Mouse (Mus musculus) liver, embryonic 13.5 days (tissue): Measurements from ENCODE around the gene Limd2. TPM values are rescaled to one million over a fixed set of nuclear protein-coding genes. Genes with fewer than 3 reads are reported as not detected.
A peak's percentile ranks its signal among the peaks of the same experiment; 100 is the strongest.

Experiments used
- ATAC-seq: fragments of 200-750 bp; cut with Nextera tagmentation; 2 replicates; pipeline ENCODE4 v1.8.0; 2017; ENCODE audit warnings: low read depth, mild to moderate bottlenecking, moderate number of reproducible peaks, moderate library complexity
- DNase-seq: peaks from one replicate; pipeline ENCODE4 v3.0.0; 2022
- H3K27ac ChIP-seq: fragments of 300-500 bp; sonication (generic); 2 replicates; pipeline ENCODE4 v1.5.1; 2015; ENCODE audit warnings: moderate library complexity, mild to moderate bottlenecking, inconsistent platforms
- H3K27me3 ChIP-seq: fragments of 300-500 bp; sonication (generic); 2 replicates; pipeline ENCODE4 v1.6.1; 2015; ENCODE audit warnings: mild to moderate bottlenecking, inconsistent platforms
- H3K36me3 ChIP-seq: fragments of 300-500 bp; sonication (generic); 2 replicates; pipeline ENCODE4 v1.6.1; 2015; ENCODE audit warnings: mild to moderate bottlenecking, inconsistent platforms
- H3K4me1 ChIP-seq: fragments of 300-500 bp; sonication (generic); replicated peaks from 2 replicates; pipeline ENCODE4 v1.6.1; 2015; ENCODE audit warnings: inconsistent platforms
- H3K4me2 ChIP-seq: fragments of 300-500 bp; sonication (generic); 2 replicates; pipeline ENCODE4 v1.6.1; 2015; ENCODE audit warnings: inconsistent platforms, mild to moderate bottlenecking, moderate library complexity
- H3K4me3 ChIP-seq: fragments of 300-500 bp; sonication (generic); replicated peaks from 2 replicates; pipeline ENCODE4 v1.5.1; 2015; ENCODE audit warnings: mild to moderate bottlenecking, inconsistent platforms
- H3K9ac ChIP-seq: fragments of 300-500 bp; sonication (generic); 2 replicates; pipeline ENCODE4 v1.6.1; 2015; ENCODE audit warnings: mild to moderate bottlenecking, inconsistent platforms
- H3K9me3 ChIP-seq: fragments of 300-500 bp; sonication (generic); replicated peaks from 2 replicates; pipeline ENCODE4 v1.6.1; 2016; ENCODE audit warnings: inconsistent platforms
- WGBS: fragments of 180-500 bp; shearing (Covaris S2); methylation state at CpG from one replicate; pipeline ENCODE4 v1.1.7; 2015; ENCODE audit not compliant: insufficient replicate concordance; 5-methylcytosine and 5-hydroxymethylcytosine counted together
- polyA plus RNA-seq: library from polyadenylated mRNA; unstranded; fragments of >200 nt; fragmentation: Nextera tagmentation; extraction: Ambion mirVana; gene quantifications from 2 replicates; pipeline ENCODE4 v1.2.1, GENCODE M21; 2015

Limd2 gene
- polyA plus RNA-seq, 1 experiment from 2014 or later = 82.2 TPM

DNA sequence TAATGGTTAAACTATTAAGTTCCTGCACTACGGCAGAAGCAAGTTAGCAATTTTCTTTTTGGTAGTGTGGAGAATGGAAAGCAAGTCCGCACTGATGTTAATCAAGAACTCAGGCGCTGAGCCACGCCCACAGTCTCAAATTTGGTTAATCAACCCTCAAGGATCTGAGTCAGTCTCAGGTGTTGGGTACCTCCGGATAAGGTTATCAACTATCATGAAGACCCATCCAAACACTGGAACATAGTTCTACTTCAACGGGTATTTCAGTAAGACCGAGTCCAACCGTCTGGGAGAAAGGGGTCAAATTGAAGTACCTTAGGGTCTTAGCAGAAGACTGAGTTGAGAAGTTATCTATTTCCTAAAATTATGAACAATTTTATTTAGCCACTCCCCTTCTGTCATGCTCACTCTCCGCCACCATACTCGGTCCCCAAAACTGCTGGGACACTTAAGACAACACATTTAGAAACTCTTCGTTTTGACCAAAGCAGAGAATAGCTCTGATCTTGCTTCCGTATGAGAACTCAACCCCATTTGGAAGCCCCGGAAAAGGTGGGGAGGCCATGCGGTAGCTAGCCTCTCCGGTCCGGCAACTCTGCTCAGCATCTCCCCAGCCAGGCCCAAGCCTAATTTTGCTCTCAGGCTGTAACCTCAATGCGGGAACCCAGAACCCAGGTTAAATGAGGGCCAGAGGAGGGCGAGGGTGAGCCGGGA is 32.2 kb upstream of the Limd2 start:
- ATAC-seq = peak; percentile 47
- peak; percentile 15 for DNase-seq
- H3K9me3 ChIP-seq = no peaks in the 10 kb centered on the region
- peak overlapping the region; percentile 87 for H3K9ac ChIP-seq
- H3K36me3 ChIP-seq = peaks cover 15% of the 10 kb centered on the region
- peak overlapping the region; percentile 92 for H3K4me2 ChIP-seq
- H3K27me3 ChIP-seq = no peaks in the 10 kb centered on the region
- peak overlapping the region; percentile 78 for H3K4me3 ChIP-seq
- 4% methylated on average over 19 of the region's 19 CpGs for WGBS
- H3K4me1 ChIP-seq = peaks cover 30% of the 10 kb centered on the region
- H3K27ac ChIP-seq = peak overlapping the region; percentile 95

DNA sequence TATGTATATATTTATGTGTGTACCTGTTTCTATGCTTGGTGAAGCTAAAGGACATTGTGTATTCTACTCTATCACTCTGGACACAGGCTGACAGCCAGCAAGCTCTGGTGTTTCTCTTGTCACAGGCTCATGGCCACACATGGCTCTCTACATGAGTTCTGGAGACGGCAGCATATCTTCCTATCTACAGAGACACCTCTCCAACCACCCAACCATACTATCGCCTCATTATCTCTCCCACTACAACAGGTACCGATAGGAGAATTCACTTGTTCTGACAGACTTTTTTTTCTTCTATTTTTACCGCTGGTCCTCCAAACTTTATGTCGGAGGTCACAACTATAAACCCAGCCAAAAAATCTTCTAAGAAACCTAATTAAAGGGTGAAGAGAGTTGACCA is 31.6 kb upstream of the Limd2 start:
- no peaks in the 10 kb centered on the region for H3K9me3 ChIP-seq
- ATAC-seq (no peak), DNase-seq (no peak)
- peaks cover 9% of the 10 kb centered on the region for H3K36me3 ChIP-seq
- peak overlapping the region; percentile 92 for H3K4me2 ChIP-seq
- H3K4me3 ChIP-seq = peak overlapping the region; percentile 78
- H3K9ac ChIP-seq = peak overlapping the region; percentile 87
- H3K27me3 ChIP-seq = no peaks in the 10 kb centered on the region
- H3K4me1 ChIP-seq = peaks cover 29% of the 10 kb centered on the region
- 31% methylated on average over 5 of the region's 5 CpGs for WGBS
- H3K27ac ChIP-seq = peak overlapping the region; percentile 95

DNA sequence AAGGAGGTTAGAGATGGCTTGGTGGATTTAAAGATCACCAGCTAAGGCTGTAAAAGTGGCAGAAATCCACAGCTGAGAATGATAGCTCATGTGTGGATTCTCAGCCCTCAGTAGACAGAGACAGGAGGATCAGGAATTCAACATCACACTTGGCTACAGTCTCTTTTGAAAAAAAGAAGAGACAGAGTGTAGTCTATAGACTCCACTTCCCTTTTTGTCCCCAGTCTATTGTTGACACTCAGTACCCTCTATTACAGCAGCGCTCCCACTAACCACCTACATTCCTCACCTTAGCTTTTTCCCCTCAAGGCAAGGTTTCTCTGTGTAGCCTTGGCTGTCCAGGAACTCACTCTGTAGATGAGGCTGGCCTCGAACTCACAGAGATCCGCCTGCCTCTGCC is 31.1 kb upstream of the Limd2 start:
- Histone ChIP-seq H3K4me3 (peak overlapping the region; percentile 78), H3K4me2 (peak overlapping the region; percentile 92), H3K36me3 (peaks cover 5% of the 10 kb centered on the region; the same call in 1 of the 2 replicates), H3K27me3 (no peaks in the 10 kb centered on the region), H3K9ac (peak overlapping the region; percentile 87; the same call in 1 of the 2 replicates), H3K27ac (peak overlapping the region; percentile 95), H3K4me1 (peaks cover 29% of the 10 kb centered on the region), H3K9me3 (no peaks in the 10 kb centered on the region)
- DNase-seq (no peak), ATAC-seq (no peak)
- 81% methylated on average over 3 of the region's 3 CpGs for WGBS

DNA sequence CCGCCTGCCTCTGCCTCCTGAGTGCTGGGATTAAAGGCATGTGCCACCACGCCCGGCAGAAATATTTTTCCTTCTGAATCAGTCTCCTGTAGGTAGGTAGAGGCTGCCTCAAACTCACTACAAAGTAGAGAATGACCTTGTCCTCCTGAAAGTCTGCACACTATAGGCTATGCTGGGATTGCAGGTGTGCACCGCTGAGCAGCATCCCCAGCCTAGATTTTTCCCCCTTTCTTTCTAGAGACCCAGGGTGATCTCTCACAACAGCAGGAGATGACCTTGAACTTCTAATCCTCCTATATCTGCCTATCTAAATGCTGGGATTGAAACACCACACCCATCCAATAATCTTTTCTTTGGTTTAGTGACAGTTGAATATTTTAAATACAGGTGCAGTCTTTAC is 26.7 kb upstream of the Limd2 start:
- H3K4me3 ChIP-seq = no peak overlapping the region
- H3K27me3 ChIP-seq = no peaks in the 10 kb centered on the region
- ATAC-seq = no peak
- 84% methylated on average over 4 of the region's 4 CpGs for WGBS
- H3K27ac ChIP-seq = no peak overlapping the region
- no peaks in the 10 kb centered on the region for H3K36me3 ChIP-seq
- peaks cover 12% of the 10 kb centered on the region for H3K4me1 ChIP-seq
- H3K9ac ChIP-seq = no peak overlapping the region
- no peak for DNase-seq
- no peaks in the 10 kb centered on the region for H3K9me3 ChIP-seq
- H3K4me2 ChIP-seq = no peak overlapping the region

DNA sequence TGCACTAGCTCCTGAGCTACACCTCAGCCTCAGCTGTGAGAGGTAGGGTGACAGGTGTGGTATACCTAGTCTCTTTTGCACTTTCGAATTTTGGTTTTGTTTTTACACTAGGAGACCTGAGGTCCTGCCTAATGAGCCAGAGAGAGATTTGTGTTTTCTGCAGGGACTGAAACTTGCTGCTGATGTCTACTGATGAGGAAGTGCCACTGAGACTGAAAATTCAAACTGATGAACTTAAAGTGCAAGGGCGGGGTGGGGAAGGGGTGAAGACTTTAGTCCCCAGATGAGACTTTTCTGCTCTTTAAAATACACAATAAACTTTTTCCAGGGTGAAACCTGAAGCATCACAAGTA is 19.8 kb upstream of the Limd2 start:
- H3K4me2 ChIP-seq = no peak overlapping the region
- H3K9me3 ChIP-seq = no peaks in the 10 kb centered on the region
- DNase-seq (no peak), ATAC-seq (no peak)
- WGBS = 65% methylated on average over 2 of the region's 2 CpGs
- no peak overlapping the region for H3K9ac ChIP-seq
- no peak overlapping the region for H3K27ac ChIP-seq
- peaks cover 46% of the 10 kb centered on the region for H3K4me1 ChIP-seq
- H3K36me3 ChIP-seq = no peaks in the 10 kb centered on the region
- no peaks in the 10 kb centered on the region for H3K27me3 ChIP-seq
- H3K4me3 ChIP-seq = no peak overlapping the region

DNA sequence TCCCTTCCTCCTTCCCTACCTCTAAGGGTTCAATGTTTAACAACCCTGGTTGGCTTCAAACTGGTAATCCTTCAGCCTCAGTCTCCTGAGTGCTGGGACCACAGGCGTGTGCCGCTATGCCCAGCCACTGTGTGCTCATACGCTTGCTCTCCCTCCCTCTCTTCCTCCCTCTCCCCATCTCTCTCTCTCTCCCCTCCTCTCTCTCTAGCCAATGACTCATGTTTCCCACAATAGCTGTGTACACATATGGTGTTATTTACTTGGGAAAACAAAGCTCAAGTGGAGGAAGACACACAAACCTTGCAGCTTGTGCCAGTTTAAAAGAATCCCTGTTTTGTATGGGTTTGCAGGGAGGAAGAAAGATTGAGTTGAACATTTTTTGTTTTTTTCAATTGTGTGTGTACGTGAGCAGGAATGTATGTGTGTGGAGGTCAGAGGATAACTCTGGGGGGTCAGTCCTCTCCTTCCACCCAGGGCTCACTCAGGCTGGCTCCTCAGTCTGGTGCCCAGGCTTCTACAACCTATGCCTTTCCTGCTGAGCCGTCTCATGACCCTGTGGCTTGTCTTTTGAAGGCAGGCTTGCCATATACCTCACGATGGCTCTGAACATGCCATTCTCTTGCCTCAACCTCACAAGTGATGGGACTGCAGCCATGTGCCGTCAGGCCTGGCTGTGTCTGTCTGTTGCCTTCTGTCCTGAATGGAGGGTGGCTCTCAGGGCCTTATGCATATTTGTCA is 19.2 kb upstream of the Limd2 start:
- H3K9me3 ChIP-seq = no peaks in the 10 kb centered on the region
- ATAC-seq = no peak
- no peak overlapping the region for H3K9ac ChIP-seq
- WGBS = 75% methylated on average over 7 of the region's 7 CpGs
- H3K4me1 ChIP-seq = peaks cover 51% of the 10 kb centered on the region
- H3K4me2 ChIP-seq = no peak overlapping the region
- no peak for DNase-seq
- H3K4me3 ChIP-seq = no peak overlapping the region
- no peaks in the 10 kb centered on the region for H3K27me3 ChIP-seq
- no peaks in the 10 kb centered on the region for H3K36me3 ChIP-seq
- no peak overlapping the region for H3K27ac ChIP-seq

DNA sequence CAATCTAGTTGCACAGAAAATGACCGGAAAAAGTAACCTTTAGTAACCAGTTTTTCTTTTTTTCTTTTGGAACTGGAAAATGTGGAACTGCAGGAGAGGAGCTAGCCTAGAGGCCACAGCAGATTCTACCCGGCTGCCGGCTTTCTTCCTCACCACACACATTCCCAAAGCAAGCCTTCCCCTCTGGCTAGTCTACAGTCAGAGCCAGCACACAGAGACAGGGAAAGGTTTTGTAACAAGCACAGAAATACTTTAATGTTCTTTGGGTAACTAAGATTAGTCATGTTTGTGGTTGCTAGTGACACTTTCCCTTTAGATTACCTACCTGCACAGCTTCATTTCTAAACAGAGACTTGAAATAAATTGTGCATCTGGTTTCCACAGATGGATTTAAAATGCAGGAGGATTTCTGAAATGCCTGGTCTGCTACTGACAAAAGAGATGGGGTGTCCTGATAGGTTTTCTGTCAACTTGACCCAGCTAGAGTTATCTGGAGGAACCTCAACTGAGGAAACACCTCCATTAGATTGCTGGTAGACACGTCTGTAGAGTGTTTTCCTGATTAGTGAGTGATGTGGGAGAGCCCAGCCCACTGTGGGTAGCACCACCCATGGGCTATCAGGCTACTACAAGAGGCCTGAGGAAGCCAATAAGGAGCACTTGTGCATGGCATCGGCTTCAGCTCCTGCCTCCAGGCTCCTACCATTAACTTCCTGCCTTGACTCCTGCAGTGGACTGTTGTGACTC is 17.5 kb upstream of the Limd2 start:
- peak overlapping the region; percentile 30 for H3K4me2 ChIP-seq
- peak overlapping the region; percentile 69 for H3K27ac ChIP-seq
- H3K9me3 ChIP-seq = no peaks in the 10 kb centered on the region
- no peaks in the 10 kb centered on the region for H3K27me3 ChIP-seq
- H3K9ac ChIP-seq = 0 out of 2 replicates have a peak overlapping the region, but pooled peaks have one; percentile 8
- no peak overlapping the region for H3K4me3 ChIP-seq
- H3K4me1 ChIP-seq = peaks cover 54% of the 10 kb centered on the region
- 45% methylated on average over 5 of the region's 5 CpGs for WGBS
- DNase-seq = peak; percentile 30
- H3K36me3 ChIP-seq = no peaks in the 10 kb centered on the region
- peak; percentile 96 for ATAC-seq

DNA sequence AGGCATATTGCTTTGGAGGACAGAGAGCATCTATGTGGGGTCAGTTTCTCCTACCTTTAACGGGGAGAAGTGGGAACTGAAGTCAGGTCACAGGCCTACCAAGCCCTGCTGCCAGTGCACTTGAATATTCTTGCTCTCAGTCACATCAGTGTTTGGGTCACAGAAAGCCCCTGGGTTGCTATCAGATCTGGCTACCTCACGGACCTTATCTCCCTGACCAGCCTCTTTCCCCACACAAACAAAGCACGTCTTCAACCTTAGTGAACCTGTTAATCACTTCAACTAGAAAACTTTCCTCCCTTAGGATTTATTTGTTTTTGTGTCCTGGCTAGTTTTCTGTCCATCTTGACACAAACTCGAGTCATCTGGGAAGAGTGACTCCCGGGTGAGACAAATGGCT is 15.7 kb upstream of the Limd2 start:
- H3K27me3 ChIP-seq = no peaks in the 10 kb centered on the region
- no peaks in the 10 kb centered on the region for H3K36me3 ChIP-seq
- no peak overlapping the region for H3K4me2 ChIP-seq
- peaks cover 61% of the 10 kb centered on the region for H3K4me1 ChIP-seq
- ATAC-seq (no peak), DNase-seq (no peak)
- no peak overlapping the region for H3K27ac ChIP-seq
- WGBS = 44% methylated on average over 5 of the region's 5 CpGs
- H3K9me3 ChIP-seq = no peaks in the 10 kb centered on the region
- no peak overlapping the region for H3K9ac ChIP-seq
- H3K4me3 ChIP-seq = no peak overlapping the region

DNA sequence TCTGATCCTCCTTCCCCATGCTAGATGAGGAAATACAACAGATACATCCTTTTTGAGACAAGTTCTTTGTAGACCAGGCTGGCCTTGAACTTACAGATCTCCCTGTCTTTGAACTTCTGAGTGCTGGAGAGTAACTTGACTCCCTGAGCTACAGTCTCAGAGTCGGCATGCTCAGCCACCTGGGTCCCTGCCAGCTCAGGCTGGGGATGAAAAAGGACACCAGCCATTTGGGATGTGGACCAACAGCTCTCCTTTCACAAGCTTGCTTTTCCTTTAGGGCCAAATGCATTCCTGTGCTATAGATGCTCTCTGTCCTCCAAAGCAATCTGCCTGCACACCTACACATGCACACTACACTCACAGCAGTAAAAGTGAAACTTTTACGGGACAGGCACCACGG is 14.4 kb upstream of the Limd2 start:
- 69% methylated on average over 3 of the region's 3 CpGs for WGBS
- H3K36me3 ChIP-seq = no peaks in the 10 kb centered on the region; the same call in 1 of the 2 replicates
- peaks cover 59% of the 10 kb centered on the region for H3K4me1 ChIP-seq
- no peaks in the 10 kb centered on the region for H3K27me3 ChIP-seq
- no peak overlapping the region for H3K27ac ChIP-seq
- no peak for DNase-seq
- H3K9me3 ChIP-seq = no peaks in the 10 kb centered on the region
- H3K4me2 ChIP-seq = no peak overlapping the region
- H3K4me3 ChIP-seq = no peak overlapping the region
- H3K9ac ChIP-seq = no peak overlapping the region
- no peak for ATAC-seq

DNA sequence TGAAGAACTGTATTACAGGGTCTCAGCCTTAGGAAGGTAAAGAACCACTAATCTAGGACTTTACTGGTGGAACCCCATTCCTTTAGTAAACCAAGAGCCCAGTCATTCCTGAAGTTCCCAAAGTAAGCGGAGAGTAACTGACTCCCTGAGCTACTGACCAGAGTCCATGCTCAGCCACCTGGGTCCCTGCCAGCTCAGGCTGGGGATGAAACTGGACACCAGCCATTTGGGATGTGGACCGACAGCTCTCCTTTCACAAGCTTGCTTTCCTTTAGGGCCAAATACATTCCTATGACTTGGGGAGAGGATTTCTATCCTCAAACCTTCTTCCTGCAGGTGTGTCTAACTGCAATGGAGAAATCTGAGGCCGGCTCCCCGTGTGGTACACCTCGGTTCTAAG is 13.7 kb upstream of the Limd2 start:
- Histone ChIP-seq H3K27me3 (no peaks in the 10 kb centered on the region), H3K4me2 (no peak overlapping the region), H3K9me3 (no peaks in the 10 kb centered on the region), H3K4me3 (no peak overlapping the region), H3K27ac (no peak overlapping the region), H3K4me1 (peaks cover 52% of the 10 kb centered on the region), H3K9ac (no peak overlapping the region), H3K36me3 (no peaks in the 10 kb centered on the region; the same call in 1 of the 2 replicates)
- DNase-seq = no peak
- WGBS = 69% methylated on average over 5 of the region's 5 CpGs
- no peak for ATAC-seq

DNA sequence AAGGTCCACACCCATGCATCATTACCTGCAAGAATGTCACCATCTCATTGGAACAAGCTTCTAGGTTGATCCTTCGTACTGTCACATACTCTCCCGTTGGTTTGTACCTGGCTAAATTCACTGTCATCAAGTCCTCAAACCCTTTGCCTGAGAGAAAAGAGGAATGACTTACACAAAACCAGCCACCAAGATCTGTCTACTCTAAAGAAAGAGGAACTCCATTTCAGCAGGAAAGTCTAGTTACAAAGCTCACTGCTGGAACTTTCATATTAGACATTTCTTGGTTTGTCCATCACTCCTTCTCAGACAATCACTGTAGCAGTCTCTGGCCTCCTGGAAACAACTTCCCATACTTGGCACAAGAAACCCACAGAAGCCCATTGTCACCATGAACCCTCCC is 12.6 kb upstream of the Limd2 start:
- WGBS = 72% methylated on average over 2 of the region's 2 CpGs

More for the DNA sequence above, 12.6 kb upstream of the Limd2 start:
- DNase-seq (no peak), ATAC-seq (no peak)
- Histone ChIP-seq H3K9me3 (no peaks in the 10 kb centered on the region), H3K4me3 (no peak overlapping the region), H3K4me2 (no peak overlapping the region), H3K27ac (no peak overlapping the region), H3K27me3 (no peaks in the 10 kb centered on the region), H3K9ac (no peak overlapping the region), H3K36me3 (peaks cover under 1% of the 10 kb centered on the region), H3K4me1 (peaks cover 43% of the 10 kb centered on the region)
